Mouse (Mus musculus): ENCODE measurements at regions not wholly inside any gene's neighbourhood (a gene's known extent, or its start where the extent isn't known, plus 50 kb on each side); places are given as distances from the start of the nearest gene placed in this dataset.

- H3K27ac ChIP-seq (ENCODE audit: insufficient read depth, low read depth, low read length), result no peak overlapping the region
- no peak overlapping the region for H3K4me3 ChIP-seq (ENCODE audit: insufficient read depth, low read length)
- TF ChIP-seq POLR2A (IDR thresholded peaks at IDR 0.05; ENCODE audit: borderline replicate concordance, low read depth, low read length), result no peak
- TF ChIP-seq CTCF (IDR thresholded peaks at IDR 0.05; ENCODE audit: low read depth, low read length), result no peak
- no peaks in the 10 kb centered on the region for H3K4me1 ChIP-seq (ENCODE audit: control insufficient read depth, insufficient read depth, low read length)
Observed at GRCm38 (mm10) chr9:63879710-63880428, 122.1 kb upstream of the Smad3 start.

- H3K4me3 ChIP-seq (ENCODE audit: insufficient read depth, low read length), result no peak overlapping the region
- no peak overlapping the region for H3K27ac ChIP-seq (ENCODE audit: insufficient read depth, low read depth, low read length)
- no peak for TF ChIP-seq CTCF (IDR thresholded peaks at IDR 0.05; ENCODE audit: low read depth, low read length)
- TF ChIP-seq POLR2A (IDR thresholded peaks at IDR 0.05; ENCODE audit: borderline replicate concordance, low read depth, low read length), result no peak
- H3K4me1 ChIP-seq (ENCODE audit: control insufficient read depth, insufficient read depth, low read length), result no peaks in the 10 kb centered on the region
Observed at GRCm38 (mm10) chr9:63877864-63878263, 120.1 kb upstream of the Smad3 start.

- Histone ChIP-seq H3K4me1 (ENCODE audit: control insufficient read depth, insufficient read depth, low read length) (no peaks in the 10 kb centered on the region), H3K4me3 (ENCODE audit: insufficient read depth, low read length) (no peak overlapping the region), H3K27ac (ENCODE audit: insufficient read depth, low read depth, low read length) (no peak overlapping the region)
- no peak for TF ChIP-seq CTCF (IDR thresholded peaks at IDR 0.05; ENCODE audit: low read depth, low read length)
- no peak for TF ChIP-seq POLR2A (IDR thresholded peaks at IDR 0.05; ENCODE audit: borderline replicate concordance, low read depth, low read length)
Observed at GRCm38 (mm10) chr9:63876886-63877285, 119.1 kb upstream of the Smad3 start.

GRCm38 (mm10) chr9:63876023-63876422 lies 118.2 kb upstream of the Smad3 start:
- H3K4me3 ChIP-seq (ENCODE audit: insufficient read depth, low read length), result no peak overlapping the region
- no peak for TF ChIP-seq CTCF (IDR thresholded peaks at IDR 0.05; ENCODE audit: low read depth, low read length)
- TF ChIP-seq POLR2A (IDR thresholded peaks at IDR 0.05; ENCODE audit: borderline replicate concordance, low read depth, low read length), result no peak
- no peaks in the 10 kb centered on the region for H3K4me1 ChIP-seq (ENCODE audit: control insufficient read depth, insufficient read depth, low read length)
- no peak overlapping the region for H3K27ac ChIP-seq (ENCODE audit: insufficient read depth, low read depth, low read length)

GRCm38 (mm10) chr9:63875193-63875592 lies 117.4 kb upstream of the Smad3 start:
- no peak overlapping the region for H3K4me3 ChIP-seq (ENCODE audit: insufficient read depth, low read length)
- H3K4me1 ChIP-seq (ENCODE audit: control insufficient read depth, insufficient read depth, low read length), result no peaks in the 10 kb centered on the region
- TF ChIP-seq CTCF (IDR thresholded peaks at IDR 0.05; ENCODE audit: low read depth, low read length), result peak; percentile 27; the same call in 1 of the 2 replicates
- TF ChIP-seq POLR2A (IDR thresholded peaks at IDR 0.05; ENCODE audit: borderline replicate concordance, low read depth, low read length), result no peak
- H3K27ac ChIP-seq (ENCODE audit: insufficient read depth, low read depth, low read length), result no peak overlapping the region

- Histone ChIP-seq H3K4me3 (ENCODE audit: insufficient read depth, low read length) (no peak overlapping the region), H3K4me1 (ENCODE audit: control insufficient read depth, insufficient read depth, low read length) (no peaks in the 10 kb centered on the region)
- TF ChIP-seq CTCF (IDR thresholded peaks at IDR 0.05; ENCODE audit: low read depth, low read length), result no peak
- no peak for TF ChIP-seq POLR2A (IDR thresholded peaks at IDR 0.05; ENCODE audit: borderline replicate concordance, low read depth, low read length)
Observed at GRCm38 (mm10) chr9:63864350-63864749, 106.6 kb upstream of the Smad3 start.

GRCm38 (mm10) chr9:63863328-63863727 lies 105.5 kb upstream of the Smad3 start:
- no peak overlapping the region for H3K27ac ChIP-seq (ENCODE audit: insufficient read depth, low read depth, low read length)
- H3K4me1 ChIP-seq (ENCODE audit: control insufficient read depth, insufficient read depth, low read length), result no peaks in the 10 kb centered on the region
- H3K4me3 ChIP-seq (ENCODE audit: insufficient read depth, low read length), result no peak overlapping the region
- TF ChIP-seq CTCF (IDR thresholded peaks at IDR 0.05; ENCODE audit: low read depth, low read length) (no peak), POLR2A (IDR thresholded peaks at IDR 0.05; ENCODE audit: borderline replicate concordance, low read depth, low read length) (no peak)

More at GRCm38 (mm10) chr9:63864350-63864749, 106.6 kb upstream of the Smad3 start:
- H3K27ac ChIP-seq (ENCODE audit: insufficient read depth, low read depth, low read length), result no peak overlapping the region

- no peak for TF ChIP-seq CTCF (IDR thresholded peaks at IDR 0.05; ENCODE audit: low read depth, low read length)
- TF ChIP-seq POLR2A (IDR thresholded peaks at IDR 0.05; ENCODE audit: borderline replicate concordance, low read depth, low read length), result no peak
- no peak overlapping the region for H3K27ac ChIP-seq (ENCODE audit: insufficient read depth, low read depth, low read length)
- H3K4me3 ChIP-seq (ENCODE audit: insufficient read depth, low read length), result no peak overlapping the region
- H3K4me1 ChIP-seq (ENCODE audit: control insufficient read depth, insufficient read depth, low read length), result no peaks in the 10 kb centered on the region
Observed at GRCm38 (mm10) chr9:63862427-63862826, 104.6 kb upstream of the Smad3 start.

- H3K4me3 ChIP-seq (ENCODE audit: insufficient read depth, low read length), result no peak overlapping the region
- H3K27ac ChIP-seq (ENCODE audit: insufficient read depth, low read depth, low read length), result no peak overlapping the region
- H3K4me1 ChIP-seq (ENCODE audit: control insufficient read depth, insufficient read depth, low read length), result no peaks in the 10 kb centered on the region
- no peak for TF ChIP-seq CTCF (IDR thresholded peaks at IDR 0.05; ENCODE audit: low read depth, low read length)
- TF ChIP-seq POLR2A (IDR thresholded peaks at IDR 0.05; ENCODE audit: borderline replicate concordance, low read depth, low read length), result no peak
Observed at GRCm38 (mm10) chr9:63861418-63861817, 103.6 kb upstream of the Smad3 start.

GRCm38 (mm10) chr9:63860196-63860595 lies 102.4 kb upstream of the Smad3 start:
- Histone ChIP-seq H3K4me3 (ENCODE audit: insufficient read depth, low read length) (no peak overlapping the region), H3K4me1 (ENCODE audit: control insufficient read depth, insufficient read depth, low read length) (no peaks in the 10 kb centered on the region), H3K27ac (ENCODE audit: insufficient read depth, low read depth, low read length) (no peak overlapping the region)
- TF ChIP-seq POLR2A (IDR thresholded peaks at IDR 0.05; ENCODE audit: borderline replicate concordance, low read depth, low read length) (no peak), CTCF (IDR thresholded peaks at IDR 0.05; ENCODE audit: low read depth, low read length) (no peak)

All from bone marrow macrophage, adult 2 months (primary cell).